Mouse (Mus musculus): Measurements from ENCODE around the gene Mark1. TPM values are rescaled to one million over a fixed set of nuclear protein-coding genes. Genes with fewer than 3 reads are reported as not detected.

Mark1 gene
- total RNA-seq, 2 experiments from 2014 or later = 0.13 TPM; not detected in 1

DNA sequence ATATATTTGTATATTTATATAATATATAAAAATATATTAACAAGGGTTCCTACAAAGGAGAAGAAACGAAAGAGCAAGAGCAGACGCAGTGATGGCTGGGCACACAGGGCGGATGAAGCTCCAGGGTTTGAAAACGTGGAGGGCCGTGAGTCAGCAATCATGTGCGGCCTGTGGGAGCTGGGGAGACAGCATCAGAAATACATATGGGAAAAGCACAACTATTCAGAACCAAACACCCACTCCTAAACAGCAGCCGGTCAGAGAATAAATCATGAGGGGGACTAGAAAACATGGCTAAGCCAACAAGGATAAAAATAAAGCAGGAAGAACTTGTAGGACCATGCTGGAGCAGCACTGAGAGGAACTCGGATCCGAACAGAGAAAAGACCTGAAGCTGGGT, 142.2 kb downstream of the Mark1 start:
- no peak for ATAC-seq (ENCODE audit: poor library complexity, severe bottlenecking)

DNA sequence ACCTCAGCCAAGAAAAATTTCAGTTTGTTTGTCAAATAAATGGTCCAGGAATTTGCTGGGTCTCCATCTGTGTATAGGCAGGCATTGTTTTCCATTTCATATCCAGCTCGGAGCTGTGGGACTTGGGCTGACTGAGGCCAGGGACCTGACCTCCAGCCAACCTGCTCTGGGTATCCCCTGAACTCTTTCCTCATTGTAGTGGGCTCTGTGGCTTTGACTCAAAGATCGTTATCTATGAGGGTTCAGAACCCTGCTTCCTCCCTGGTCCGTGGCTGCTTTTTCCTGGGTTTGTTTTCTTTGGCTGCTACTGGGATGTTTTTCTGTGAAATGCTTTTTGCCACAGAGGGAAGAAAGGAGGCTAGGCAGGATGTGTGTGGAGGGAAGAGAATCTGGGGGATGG, 145.4 kb downstream of the Mark1 start:
- ATAC-seq (ENCODE audit: poor library complexity, severe bottlenecking) = no peak

DNA sequence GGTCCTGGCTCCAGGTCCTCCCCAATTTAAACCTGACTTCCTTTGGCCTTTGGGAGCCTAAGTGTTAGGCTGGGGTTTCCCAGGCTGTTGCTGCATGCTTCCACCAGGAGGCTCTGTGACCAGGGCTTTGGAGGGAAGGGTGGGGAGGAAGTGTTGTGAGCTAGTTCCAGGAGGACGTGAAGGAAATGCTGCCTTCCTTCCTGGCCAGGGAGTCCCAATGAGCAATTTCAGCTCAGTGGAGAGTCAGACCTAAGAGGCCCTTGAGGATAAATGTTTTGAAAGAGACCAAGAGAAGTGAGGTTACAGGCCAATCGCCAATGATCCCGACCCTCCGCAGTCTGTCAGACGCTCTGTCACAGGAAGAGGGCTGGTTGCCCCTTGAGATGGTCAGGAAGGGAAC, 146.0 kb downstream of the Mark1 start:
- ATAC-seq (ENCODE audit: poor library complexity, severe bottlenecking) = peak; percentile 73

DNA sequence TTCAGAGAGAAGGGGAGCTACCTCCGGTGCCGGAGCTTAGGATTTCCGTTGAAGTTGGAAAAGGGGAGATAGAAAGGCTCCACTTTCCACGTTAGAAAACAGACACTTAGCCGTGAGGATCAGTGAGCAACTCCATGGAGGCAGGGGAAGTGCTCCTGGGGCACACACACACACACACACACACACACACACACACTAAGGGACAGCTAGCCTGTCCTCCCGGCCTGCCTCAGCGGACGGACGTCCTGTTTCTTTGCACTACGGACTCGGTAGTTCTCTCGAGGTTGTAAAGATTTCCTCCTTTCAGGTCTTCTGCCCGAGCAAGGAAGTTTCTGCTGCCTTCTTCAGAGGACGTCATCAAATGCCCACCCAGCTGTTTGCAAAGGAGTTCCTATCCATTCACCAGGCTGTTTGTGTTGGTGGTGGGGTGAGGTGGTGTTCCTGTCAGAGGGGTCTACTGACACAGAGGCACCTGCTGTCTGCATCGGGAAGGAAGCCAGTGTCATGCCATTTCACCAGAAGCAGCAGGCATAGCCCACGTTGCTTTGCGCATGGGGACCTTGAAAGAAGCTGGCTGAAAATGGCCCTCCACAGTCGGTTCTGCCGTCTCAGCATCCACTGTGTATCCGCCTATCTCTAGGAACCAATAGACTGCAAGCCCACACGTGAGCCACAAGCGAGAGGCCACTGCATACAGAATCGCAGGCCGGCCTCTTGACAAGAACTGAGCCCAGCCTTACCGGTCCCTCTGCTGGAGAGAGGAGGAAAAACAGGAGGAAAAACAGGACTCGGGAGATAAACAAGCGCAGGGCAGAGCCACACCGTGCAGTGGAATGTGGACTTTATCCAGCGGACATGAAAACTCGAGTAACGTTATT, 147.4 kb downstream of the Mark1 start:
- ATAC-seq (ENCODE audit: poor library complexity, severe bottlenecking) = peak; percentile 85

- ATAC-seq (ENCODE audit: poor library complexity, severe bottlenecking) = no peak
Observed at GRCm38 (mm10) chr1:184851166-184851565, 148.2 kb downstream of the Mark1 start.

DNA sequence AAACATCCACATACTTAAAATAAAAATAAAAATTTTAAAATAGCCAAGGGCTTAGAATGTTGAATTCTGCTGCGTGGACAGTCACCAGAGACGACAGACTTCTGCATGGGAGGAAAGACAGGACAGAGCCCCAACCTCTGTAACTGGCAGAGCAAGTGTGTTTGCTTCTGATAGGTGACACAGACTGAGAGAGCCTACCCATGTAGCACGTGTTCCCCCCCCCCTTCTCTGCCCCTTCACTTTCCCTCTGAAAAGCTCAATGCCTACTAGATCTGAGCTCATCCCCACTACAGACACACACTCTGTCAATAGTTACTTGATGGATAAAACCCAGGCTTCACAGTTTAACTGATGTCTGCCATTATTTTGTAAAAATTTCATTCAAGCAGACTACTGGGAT, 152.4 kb downstream of the Mark1 start:
- no peak for ATAC-seq (ENCODE audit: poor library complexity, severe bottlenecking)

Other genes starting within 250 kb of the Mark1 start
- gene Marc1, start 188.3 kb downstream of the Mark1 start, total RNA-seq (2015) = 0.62 TPM in 1 of 2 replicates, not detected in the other
- gene Marc1, start 188.3 kb downstream of the Mark1 start, total RNA-seq (2017) = 0.37 TPM in 1 of 2 replicates, not detected in the other
- 141 and 187 TPM in 2 replicates for gene Marc2, start 153.1 kb downstream of the Mark1 start, total RNA-seq (2015)
- 52.3 and 73.3 TPM in 2 replicates for gene Marc2, start 153.1 kb downstream of the Mark1 start, total RNA-seq (2017)
- not detected in 2 replicates for gene C130074G19Rik, start 116.4 kb downstream of the Mark1 start, total RNA-seq (2015)
- gene C130074G19Rik, start 116.4 kb downstream of the Mark1 start, total RNA-seq (2017) = not detected in 2 replicates
- gene Rab3gap2, start 204.5 kb upstream of the Mark1 start, total RNA-seq (2015) = 20.0 and 20.6 TPM in 2 replicates
- gene Rab3gap2, start 204.5 kb upstream of the Mark1 start, total RNA-seq (2017) = 25.7 and 29.1 TPM in 2 replicates